Mouse (Mus musculus): ENCODE measurements around the gene Elp5. TPM values are rescaled to one million over a fixed set of nuclear protein-coding genes. Genes with fewer than 3 reads are reported as not detected.

Gene Elp5
- polyA plus RNA-seq (2015; fragmentation: Nextera tagmentation; extraction: Ambion mirVana), result 97.3 and 97.9 TPM in 2 replicates

DNA sequence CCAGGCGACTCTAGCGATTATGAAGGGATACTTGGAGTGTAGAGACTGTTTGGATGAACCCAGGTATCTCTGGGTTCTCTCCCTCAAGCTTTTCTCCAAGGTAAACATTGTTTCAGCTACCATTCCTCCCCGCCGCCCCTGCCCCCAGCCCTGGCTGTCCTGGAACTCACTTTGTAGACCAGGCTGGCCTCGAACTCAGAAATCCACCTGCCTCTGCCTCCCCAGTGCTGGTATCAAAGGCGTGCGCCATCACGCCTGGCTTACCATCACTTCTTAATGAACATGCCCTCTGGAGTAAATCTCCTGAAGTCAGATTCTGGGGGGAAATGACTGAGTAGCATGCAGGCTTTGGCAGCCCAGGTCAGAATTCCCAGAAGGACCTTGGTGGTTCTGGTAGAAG, at the start of gene Elp5:
TSS of gene Elp5 (minus strand) at position 293 of the 400 bp plus-strand sequence.
- Histone ChIP-seq H3K27me3 (ENCODE audit: insufficient read depth, low read length) (no peaks in the 10 kb centered on the region), H3K27ac (peak within 1 kb of the TSS; percentile 99), H3K4me3 (replicated peaks; ENCODE audit: low read depth, low read length) (peak within 1 kb of the TSS; percentile 99), H3K4me2 (ENCODE audit: low read length) (peak within 1 kb of the TSS; percentile 92), H3K36me3 (ENCODE audit: insufficient read depth, low read length) (peaks cover 26% of the 10 kb centered on the region), H3K4me1 (replicated peaks; ENCODE audit: insufficient read depth, low read length) (peaks cover 23% of the 10 kb centered on the region; the same call in 1 of the 2 replicates), H3K9me3 (replicated peaks; ENCODE audit: low read length) (no peaks in the 10 kb centered on the region), H3K9ac (ENCODE audit: low read depth, low read length) (peak within 1 kb of the TSS; percentile 97)
- DNase-seq (ENCODE audit: low spot score) (no peak), ATAC-seq (replicated peaks; ENCODE audit: low FRiP score, low read depth) (no peak)
- TF ChIP-seq CTCF (IDR thresholded peaks at IDR 0.05; ENCODE audit: low read depth), result no peak
- 43% methylated on average over 8 of the region's 8 CpGs for WGBS

DNA sequence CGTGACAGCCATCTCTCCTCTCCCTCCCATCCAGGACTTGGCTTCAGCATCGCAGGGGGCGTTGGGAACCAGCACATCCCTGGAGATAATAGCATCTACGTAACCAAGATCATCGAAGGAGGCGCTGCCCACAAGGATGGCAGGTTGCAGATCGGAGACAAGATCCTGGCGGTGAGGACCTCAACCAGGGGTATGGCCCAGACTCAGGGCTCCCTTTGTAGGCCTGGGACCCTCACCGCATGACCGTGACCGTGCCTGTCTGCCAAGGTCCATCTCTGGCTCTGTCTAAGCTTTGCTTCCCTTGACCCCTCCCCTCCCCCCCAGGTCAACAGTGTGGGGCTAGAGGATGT, 49.0 kb upstream of the Elp5 start:
- WGBS, result 97% methylated on average over 11 of the region's 11 CpGs
- Histone ChIP-seq H3K36me3 (ENCODE audit: insufficient read depth, low read length) (peaks cover 30% of the 10 kb centered on the region), H3K4me1 (replicated peaks; ENCODE audit: insufficient read depth, low read length) (peaks cover 33% of the 10 kb centered on the region), H3K4me2 (ENCODE audit: low read length) (no peak overlapping the region), H3K27me3 (ENCODE audit: insufficient read depth, low read length) (no peaks in the 10 kb centered on the region), H3K9ac (ENCODE audit: low read depth, low read length) (no peak overlapping the region), H3K4me3 (replicated peaks; ENCODE audit: low read depth, low read length) (no peak overlapping the region), H3K27ac (no peak overlapping the region), H3K9me3 (replicated peaks; ENCODE audit: low read length) (no peaks in the 10 kb centered on the region)
- no peak for DNase-seq (ENCODE audit: low spot score)
- no peak for TF ChIP-seq CTCF (IDR thresholded peaks at IDR 0.05; ENCODE audit: low read depth)
- ATAC-seq (replicated peaks; ENCODE audit: low FRiP score, low read depth), result no peak

DNA sequence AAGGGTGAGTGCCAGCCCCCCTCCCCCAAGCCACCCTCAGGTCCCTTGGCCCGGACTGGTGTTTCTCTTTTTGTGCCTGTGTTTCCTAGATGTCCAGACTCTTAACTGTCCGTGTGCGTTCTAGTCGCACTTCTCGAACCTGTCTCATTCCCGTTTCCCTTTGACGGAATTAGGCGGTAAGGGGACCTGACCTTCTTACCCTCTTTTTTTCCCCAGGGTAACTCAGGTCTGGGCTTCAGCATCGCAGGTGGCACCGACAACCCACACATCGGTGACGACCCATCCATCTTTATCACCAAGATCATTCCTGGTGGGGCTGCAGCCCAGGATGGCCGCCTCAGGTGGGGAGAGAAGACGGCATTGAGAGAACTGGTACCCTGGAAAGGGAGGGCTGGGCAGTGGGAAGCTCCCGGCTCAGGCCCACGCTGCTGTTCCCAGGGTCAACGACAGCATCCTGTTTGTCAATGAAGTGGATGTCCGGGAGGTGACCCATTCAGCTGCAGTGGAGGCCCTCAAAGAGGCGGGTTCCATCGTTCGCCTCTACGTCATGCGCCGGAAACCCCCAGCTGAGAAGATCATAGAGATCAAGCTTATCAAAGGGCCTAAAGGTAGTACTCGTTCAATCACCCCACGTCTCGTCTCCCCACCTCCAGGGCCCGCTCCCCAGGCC, 48.5 kb upstream of the Elp5 start:
- Histone ChIP-seq H3K4me2 (ENCODE audit: low read length) (no peak overlapping the region), H3K9ac (ENCODE audit: low read depth, low read length) (no peak overlapping the region), H3K4me3 (replicated peaks; ENCODE audit: low read depth, low read length) (no peak overlapping the region), H3K9me3 (replicated peaks; ENCODE audit: low read length) (no peaks in the 10 kb centered on the region), H3K4me1 (replicated peaks; ENCODE audit: insufficient read depth, low read length) (peaks cover 38% of the 10 kb centered on the region), H3K27me3 (ENCODE audit: insufficient read depth, low read length) (no peaks in the 10 kb centered on the region), H3K36me3 (ENCODE audit: insufficient read depth, low read length) (peaks cover 30% of the 10 kb centered on the region), H3K27ac (no peak overlapping the region)
- 95% methylated on average over 28 of the region's 28 CpGs for WGBS
- no peak for ATAC-seq (replicated peaks; ENCODE audit: low FRiP score, low read depth)
- TF ChIP-seq CTCF (IDR thresholded peaks at IDR 0.05; ENCODE audit: low read depth), result no peak
- no peak for DNase-seq (ENCODE audit: low spot score)

DNA sequence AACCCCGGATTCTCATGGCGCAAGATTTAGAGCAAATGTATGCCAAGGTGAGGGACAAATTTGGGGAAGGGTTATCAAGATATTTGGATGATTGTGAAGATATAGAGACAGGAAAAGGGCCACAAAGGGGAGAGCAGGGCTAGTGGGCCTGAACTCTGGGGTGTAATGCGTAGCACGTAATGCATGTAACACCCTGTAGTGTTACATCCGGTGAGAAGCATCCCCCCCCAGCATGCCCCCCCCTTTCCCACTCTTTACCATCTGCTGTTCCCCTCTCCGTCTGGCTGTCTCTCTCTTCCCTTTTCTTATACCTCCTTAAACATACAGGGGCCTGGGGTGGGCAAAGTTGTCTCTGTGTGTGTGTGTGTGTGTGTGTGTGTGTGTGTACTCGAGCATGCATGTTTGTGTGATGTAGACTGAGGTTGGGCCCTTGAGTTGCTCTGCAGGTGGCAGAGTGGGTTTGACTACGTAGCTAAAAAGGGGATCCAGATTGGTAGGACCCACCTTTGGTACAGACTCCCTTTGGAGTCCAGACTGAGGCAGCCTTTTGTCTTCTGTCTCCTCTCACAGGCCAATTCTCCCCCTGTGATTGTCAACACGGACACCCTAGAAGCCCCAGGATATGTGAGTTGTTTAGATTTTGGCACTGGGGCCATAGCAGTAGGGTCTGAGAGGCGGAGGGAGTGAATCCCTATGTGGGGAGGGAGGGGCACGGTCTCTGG, 47.7 kb upstream of the Elp5 start:
- ATAC-seq (replicated peaks; ENCODE audit: low FRiP score, low read depth), result no peak
- TF ChIP-seq CTCF (IDR thresholded peaks at IDR 0.05; ENCODE audit: low read depth), result no peak
- no peaks in the 10 kb centered on the region for H3K9me3 ChIP-seq (replicated peaks; ENCODE audit: low read length)
- 39% methylated on average over 11 of the region's 11 CpGs for WGBS
- peaks cover 38% of the 10 kb centered on the region for H3K4me1 ChIP-seq (replicated peaks; ENCODE audit: insufficient read depth, low read length)
- no peak overlapping the region for H3K9ac ChIP-seq (ENCODE audit: low read depth, low read length)
- DNase-seq (ENCODE audit: low spot score), result no peak
- H3K27me3 ChIP-seq (ENCODE audit: insufficient read depth, low read length), result no peaks in the 10 kb centered on the region
- peak overlapping the region; percentile 58 for H3K4me2 ChIP-seq (ENCODE audit: low read length)
- H3K36me3 ChIP-seq (ENCODE audit: insufficient read depth, low read length), result peaks cover 30% of the 10 kb centered on the region
- H3K4me3 ChIP-seq (replicated peaks; ENCODE audit: low read depth, low read length), result no peak overlapping the region
- no peak overlapping the region for H3K27ac ChIP-seq

DNA sequence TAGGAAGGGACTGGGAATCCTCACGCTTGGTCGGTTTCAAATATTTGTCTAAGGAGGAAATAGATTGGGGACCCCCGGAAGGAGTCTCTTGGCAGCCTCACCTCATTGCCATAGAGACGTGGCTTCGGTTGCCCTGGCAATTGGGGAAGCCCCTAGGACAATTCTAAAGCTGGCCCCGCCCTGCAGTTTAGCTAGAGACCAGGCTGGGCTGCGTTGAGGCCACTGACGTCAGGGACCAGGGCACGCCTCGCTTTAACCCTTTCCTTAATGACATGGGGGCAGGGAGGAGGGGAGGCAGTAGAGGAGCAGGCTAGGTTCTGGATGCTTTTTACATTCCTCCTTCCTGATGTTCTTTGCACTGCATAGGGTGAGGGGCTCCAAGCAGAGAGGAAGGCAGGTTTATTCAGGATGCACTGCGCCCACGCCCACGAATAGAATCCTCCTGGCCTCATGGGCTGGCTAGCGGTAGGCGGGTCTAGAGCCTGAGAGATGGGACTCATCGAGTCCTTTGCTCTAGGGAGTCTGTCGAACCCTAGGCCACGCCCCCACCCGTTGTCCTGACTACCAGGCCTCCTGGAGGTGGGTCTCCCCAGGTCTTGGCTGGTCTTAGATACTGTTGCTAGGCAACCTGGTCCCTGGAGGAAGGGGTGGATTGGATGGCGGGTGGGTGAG, 46.9 kb upstream of the Elp5 start:
- Histone ChIP-seq H3K4me1 (replicated peaks; ENCODE audit: insufficient read depth, low read length) (peaks cover 38% of the 10 kb centered on the region), H3K9me3 (replicated peaks; ENCODE audit: low read length) (no peaks in the 10 kb centered on the region), H3K9ac (ENCODE audit: low read depth, low read length) (no peak overlapping the region), H3K27ac (peak overlapping the region; percentile 37; the same call in 1 of the 2 replicates), H3K36me3 (ENCODE audit: insufficient read depth, low read length) (peaks cover 30% of the 10 kb centered on the region), H3K27me3 (ENCODE audit: insufficient read depth, low read length) (no peaks in the 10 kb centered on the region), H3K4me2 (ENCODE audit: low read length) (peak overlapping the region; percentile 58), H3K4me3 (replicated peaks; ENCODE audit: low read depth, low read length) (peak overlapping the region; percentile 11; the same call in 1 of the 2 replicates)
- ATAC-seq (replicated peaks; ENCODE audit: low FRiP score, low read depth) (peak; percentile 63), DNase-seq (ENCODE audit: low spot score) (peak; percentile 92)
- TF ChIP-seq CTCF (IDR thresholded peaks at IDR 0.05; ENCODE audit: low read depth), result no peak
- WGBS, result 2% methylated on average over 20 of the region's 20 CpGs

DNA sequence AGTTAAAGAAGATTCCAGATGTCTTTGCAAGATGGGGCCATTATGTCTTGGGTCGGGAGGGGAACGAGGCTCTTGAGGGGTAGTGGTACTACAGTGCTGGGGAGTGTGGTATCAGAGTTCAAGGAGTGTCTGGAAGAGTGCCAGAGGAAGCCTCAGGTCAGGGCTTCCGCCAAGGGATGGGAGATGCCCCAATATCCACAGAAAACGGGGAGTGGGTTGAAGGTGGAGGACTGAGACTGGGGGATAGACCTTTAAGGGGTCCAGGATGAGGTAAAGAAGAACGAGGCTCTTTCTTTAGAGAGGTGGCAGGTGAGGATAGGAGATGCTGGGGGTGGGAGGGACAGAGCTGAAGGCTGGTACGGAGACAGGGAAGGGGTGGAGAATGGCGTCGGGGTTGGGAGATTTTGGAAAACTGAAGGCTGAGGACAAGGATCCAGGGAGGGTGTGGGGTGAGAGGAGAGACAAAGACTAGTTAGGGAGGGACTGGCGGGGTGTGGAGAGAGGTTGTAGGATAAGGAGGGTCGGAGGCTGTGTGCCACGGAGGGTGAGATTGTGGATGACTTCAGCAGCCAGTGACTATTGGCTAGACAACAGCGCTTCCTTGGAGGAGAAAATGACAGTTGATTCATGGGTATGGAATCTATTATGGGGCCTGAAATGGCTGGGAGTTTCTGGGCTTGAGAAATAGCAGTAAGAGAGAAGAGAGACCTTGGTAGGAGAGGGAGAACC, 46.2 kb upstream of the Elp5 start:
- TF ChIP-seq CTCF (IDR thresholded peaks at IDR 0.05; ENCODE audit: low read depth), result no peak
- Histone ChIP-seq H3K9me3 (replicated peaks; ENCODE audit: low read length) (no peaks in the 10 kb centered on the region), H3K36me3 (ENCODE audit: insufficient read depth, low read length) (peaks cover 27% of the 10 kb centered on the region), H3K4me2 (ENCODE audit: low read length) (peak overlapping the region; percentile 58), H3K27me3 (ENCODE audit: insufficient read depth, low read length) (no peaks in the 10 kb centered on the region), H3K9ac (ENCODE audit: low read depth, low read length) (peak overlapping the region; percentile 13; the same call in 1 of the 2 replicates), H3K27ac (peak overlapping the region; percentile 37; the same call in 1 of the 2 replicates), H3K4me3 (replicated peaks; ENCODE audit: low read depth, low read length) (no peak overlapping the region), H3K4me1 (replicated peaks; ENCODE audit: insufficient read depth, low read length) (peaks cover 41% of the 10 kb centered on the region)
- ATAC-seq (replicated peaks; ENCODE audit: low FRiP score, low read depth) (no peak), DNase-seq (ENCODE audit: low spot score) (no peak)
- 13% methylated on average over 12 of the region's 12 CpGs for WGBS

Measured in kidney, postnatal 0 days (tissue).